Mouse (Mus musculus): ENCODE measurements around the gene Qpctl.

DNA sequence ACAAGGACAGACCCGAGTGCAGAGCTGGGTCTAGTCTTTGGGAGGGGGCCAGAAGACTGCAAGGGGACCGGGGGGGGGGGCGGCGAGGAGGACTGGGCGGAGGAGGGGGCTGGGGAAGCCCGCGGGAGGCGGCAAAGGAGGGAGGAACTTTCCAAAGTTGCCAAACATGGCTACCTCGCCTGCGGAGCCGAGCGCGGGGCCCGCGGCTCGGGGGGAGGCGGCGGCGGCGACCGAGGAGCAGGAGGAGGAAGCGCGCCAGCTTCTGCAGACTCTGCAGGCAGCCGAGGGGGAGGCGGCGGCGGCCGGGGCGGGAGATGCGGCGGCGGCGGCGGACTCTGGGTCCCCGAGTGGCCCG is 54.6 kb downstream of the Qpctl start, which contains the start of gene Six5:
- TF ChIP-seq CTCF (IDR thresholded peaks at IDR 0.05; ENCODE audit: borderline replicate concordance, control insufficient read depth, extremely low read depth, insufficient read depth, low read length, poor library complexity) (no peak), POLR2A (IDR thresholded peaks at IDR 0.05; ENCODE audit: control insufficient read depth, extremely low read depth, insufficient read depth, low read length, poor library complexity) (no peak; the same call in 1 of the 2 replicates)
